Mouse (Mus musculus) splenic B cell, adult 2 months (primary cell): ENCODE measurements around the gene Cln3.

ENCODE experiments used
- DNase-seq: peaks from one replicate; pipeline ENCODE4 v3.0.0-alpha.2; 2011; ENCODE audit warnings: low read depth, low spot score
- H3K27me3 ChIP-seq: 2 replicates; pipeline ENCODE4 v1.6.1; 2012; ENCODE audit warnings: mild to moderate bottlenecking, low read length, moderate library complexity, mixed read lengths; ENCODE audit not compliant: control insufficient read depth, poor library complexity, insufficient read depth, severe bottlenecking
- H3K36me3 ChIP-seq: 2 replicates; pipeline ENCODE4 v1.6.1; 2012; ENCODE audit warnings: mild to moderate bottlenecking, low read length, moderate library complexity, mixed read lengths; ENCODE audit not compliant: control insufficient read depth, poor library complexity, insufficient read depth, severe bottlenecking

Gene Cln3

DNA sequence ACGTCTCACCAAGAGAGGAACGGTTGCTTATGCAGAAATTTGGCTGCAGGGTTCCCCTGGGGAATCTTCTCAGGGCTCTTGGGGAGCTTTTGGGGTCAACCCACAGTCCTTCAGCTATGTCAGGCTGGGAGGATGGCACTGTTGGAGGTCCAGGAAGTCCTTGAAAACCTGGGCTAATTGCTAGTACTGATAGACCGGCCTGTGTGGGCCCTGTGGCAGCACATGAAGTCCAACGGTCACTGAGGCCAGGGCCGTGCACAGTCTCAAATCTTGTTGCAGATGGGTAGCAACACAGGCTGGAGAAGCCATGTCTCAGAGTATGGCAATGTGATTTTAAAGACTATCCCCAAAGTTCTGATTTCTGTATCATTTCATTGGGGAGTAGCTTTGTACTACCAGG, 22.2 kb upstream of the Cln3 start:
- DNase-seq = no peak
- H3K36me3 ChIP-seq = no peaks in the 10 kb centered on the region

DNA sequence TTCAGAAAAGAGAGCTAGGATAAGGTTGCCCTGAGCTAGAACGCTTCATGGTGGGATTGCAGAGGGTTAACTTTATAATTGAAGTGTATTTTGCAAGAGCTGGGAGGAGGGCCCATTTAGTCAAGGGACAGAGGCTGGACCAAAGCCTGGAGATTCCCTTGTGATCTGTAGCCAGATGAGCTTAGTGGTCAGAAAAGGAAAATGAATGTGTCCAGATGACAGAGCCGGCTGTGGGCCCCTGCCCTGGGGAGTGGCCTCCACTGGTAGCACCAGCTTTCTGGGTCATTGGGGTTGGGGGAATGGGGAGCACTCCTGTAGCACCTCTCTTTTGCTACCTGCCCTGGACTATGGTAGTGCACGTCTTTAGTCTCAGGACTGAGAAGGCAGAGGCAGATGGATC, 21.4 kb upstream of the Cln3 start:
- DNase-seq = no peak
- H3K36me3 ChIP-seq = no peaks in the 10 kb centered on the region
- no peaks in the 10 kb centered on the region for H3K27me3 ChIP-seq

More for the DNA sequence above, 22.2 kb upstream of the Cln3 start:
- no peaks in the 10 kb centered on the region for H3K27me3 ChIP-seq

DNA sequence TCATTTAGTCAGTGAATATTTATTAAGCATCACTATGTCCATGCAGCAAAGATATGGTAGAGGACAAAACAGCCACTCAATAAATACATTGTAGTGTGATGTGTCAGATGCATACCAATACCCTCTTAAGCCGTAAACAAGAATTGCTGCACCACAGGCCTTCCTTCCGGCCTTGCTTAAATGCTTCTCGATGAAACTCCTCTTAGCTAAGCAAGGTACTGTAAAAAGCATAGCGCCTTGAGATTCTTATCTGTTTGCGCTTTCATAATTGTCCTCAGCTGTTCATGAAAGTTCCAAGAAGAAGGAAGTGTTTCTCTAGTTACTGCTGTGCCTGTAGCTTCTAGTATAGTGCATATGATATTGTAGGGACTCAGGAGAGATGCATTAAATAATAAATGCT, 21.0 kb upstream of the Cln3 start:
- Histone ChIP-seq H3K36me3 (no peaks in the 10 kb centered on the region), H3K27me3 (no peaks in the 10 kb centered on the region)
- DNase-seq = no peak

DNA sequence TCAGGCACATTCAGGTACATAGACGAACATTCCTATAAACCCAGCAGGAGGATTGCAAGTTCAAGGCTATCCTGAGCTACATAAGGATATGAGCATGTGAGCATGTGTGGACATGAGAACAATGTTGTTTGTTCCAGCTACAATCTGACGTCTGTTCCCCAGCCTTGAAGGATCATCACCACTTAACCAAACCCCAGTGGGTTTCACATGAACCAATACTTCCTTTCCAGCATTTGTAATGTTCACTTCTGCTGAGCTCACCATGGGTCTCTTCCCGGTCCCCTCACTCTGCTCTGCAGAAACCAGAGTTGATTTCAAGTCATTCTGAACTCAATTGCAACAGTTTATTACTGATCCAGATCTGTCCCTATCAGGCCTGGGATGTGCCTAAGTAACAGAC, 17.0 kb upstream of the Cln3 start:
- no peaks in the 10 kb centered on the region for H3K36me3 ChIP-seq
- H3K27me3 ChIP-seq = no peaks in the 10 kb centered on the region
- DNase-seq = no peak

DNA sequence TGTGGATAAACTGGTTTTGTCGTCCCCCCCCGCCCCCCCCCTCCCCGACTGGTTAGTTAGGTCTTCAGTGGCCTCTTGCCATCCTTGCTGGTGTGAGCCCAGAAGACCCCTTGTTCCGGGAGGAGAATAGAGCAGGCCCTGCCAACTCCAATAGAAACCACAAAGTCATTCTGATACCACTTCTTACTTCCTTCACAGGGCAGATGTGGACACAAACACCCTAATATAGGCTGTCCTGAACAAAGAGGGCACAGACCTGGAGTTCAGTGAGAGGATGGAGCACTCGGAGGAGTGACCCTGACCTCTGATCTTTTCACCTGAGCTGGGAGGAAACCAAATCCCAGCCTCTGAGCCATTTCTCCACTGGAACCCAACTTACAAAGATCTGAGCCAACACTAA, 16.3 kb upstream of the Cln3 start:
- Histone ChIP-seq H3K36me3 (no peaks in the 10 kb centered on the region), H3K27me3 (no peaks in the 10 kb centered on the region)
- no peak for DNase-seq

DNA sequence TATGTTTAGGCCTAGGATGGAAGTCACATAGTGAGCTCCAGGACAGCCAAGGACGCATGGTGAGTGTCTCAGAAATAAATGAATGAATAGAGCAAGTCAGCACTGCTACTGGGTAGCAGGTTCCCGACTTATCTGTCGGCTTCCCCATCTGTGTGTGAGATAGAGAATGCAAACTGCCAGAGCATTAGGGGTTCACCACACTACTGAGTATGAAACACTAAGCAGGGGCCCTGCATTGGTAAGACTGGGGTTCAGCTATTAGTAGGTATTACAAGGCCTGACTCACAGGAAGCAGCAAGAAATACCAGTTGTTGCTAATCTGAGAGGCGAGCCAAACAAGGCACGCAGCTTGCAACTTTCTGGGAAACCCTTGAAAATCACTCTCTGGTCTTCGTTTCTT, 13.3 kb upstream of the Cln3 start:
- no peaks in the 10 kb centered on the region for H3K36me3 ChIP-seq
- no peak for DNase-seq
- no peaks in the 10 kb centered on the region for H3K27me3 ChIP-seq

DNA sequence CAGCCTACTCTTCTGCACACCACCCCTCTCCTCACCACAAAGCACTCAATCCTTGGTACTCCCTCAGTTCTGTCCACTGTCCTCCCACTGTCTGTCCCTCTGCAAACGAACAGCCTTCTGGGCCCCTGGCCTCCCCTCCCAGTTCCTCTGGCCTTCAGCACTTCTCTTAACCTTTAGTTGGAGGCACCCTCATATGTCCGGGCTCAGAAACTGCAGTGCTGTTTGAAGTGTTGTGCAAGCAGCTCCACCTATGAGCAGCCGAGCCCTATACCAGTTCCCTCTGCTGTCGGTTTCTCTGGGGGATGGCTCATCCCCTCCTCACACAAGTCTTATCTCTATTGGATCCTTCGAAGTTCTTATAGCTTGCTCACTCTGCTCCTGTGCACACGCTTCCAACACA, 10.8 kb upstream of the Cln3 start:
- Histone ChIP-seq H3K36me3 (no peaks in the 10 kb centered on the region), H3K27me3 (no peaks in the 10 kb centered on the region)
- DNase-seq = no peak

DNA sequence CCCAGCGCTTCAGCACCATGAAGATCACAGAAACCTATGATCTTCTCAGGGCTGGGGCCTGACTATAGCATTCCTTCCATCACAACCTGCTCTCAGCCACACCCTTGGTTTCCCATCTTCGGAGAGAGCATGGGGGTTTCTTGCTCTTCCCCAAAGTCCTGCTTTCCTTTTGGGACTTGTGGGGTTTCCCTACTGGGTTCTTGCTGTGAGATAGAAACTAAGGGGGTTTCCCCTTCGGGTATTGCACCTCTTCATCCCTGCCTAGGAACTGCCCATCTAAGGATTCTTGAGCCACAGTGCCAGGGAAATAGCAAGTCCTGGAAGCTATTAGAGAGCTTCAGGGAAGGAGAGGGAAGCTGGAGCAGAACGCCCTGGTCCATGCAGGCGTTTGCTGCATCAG, 10.3 kb upstream of the Cln3 start:
- Histone ChIP-seq H3K27me3 (no peaks in the 10 kb centered on the region), H3K36me3 (no peaks in the 10 kb centered on the region)
- no peak for DNase-seq

DNA sequence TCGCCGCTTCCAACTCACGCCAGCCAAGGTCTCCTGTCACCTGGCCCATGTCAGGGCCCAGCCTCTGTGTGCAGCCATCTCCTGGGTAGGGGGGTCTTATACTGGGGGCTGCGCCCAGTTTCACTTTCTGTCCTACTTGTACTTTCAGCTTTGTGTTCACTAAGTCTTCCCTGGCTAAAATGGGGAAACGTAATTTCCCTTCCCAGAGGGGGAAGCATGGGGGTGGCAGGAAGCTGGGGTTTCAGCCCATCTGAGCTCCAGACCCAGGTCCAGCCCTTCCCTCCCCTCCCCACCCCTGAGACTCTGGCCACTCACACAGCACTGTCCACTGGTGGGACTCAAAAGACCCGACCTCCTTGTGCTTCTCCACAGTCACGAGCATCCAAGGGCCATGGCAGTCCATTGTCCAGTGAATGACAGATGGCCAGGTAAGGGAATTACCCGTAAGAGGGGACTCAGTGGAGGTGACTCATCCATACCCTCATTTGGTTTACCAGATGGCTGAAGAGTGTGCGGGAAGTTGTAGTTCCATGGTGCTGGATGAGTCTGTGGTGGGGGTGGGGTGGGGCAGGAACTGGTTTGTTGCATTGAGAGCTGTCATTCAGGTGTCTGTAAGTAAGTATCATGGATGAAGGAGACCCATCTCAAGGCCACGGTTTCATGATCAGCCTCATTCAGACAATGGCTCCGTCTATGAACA, 9.4 kb upstream of the Cln3 start, which contains the start of gene Il27:
Gene Il27, minus strand, starts transcription at position 80 of the 700 bp plus-strand sequence.
- no peak for DNase-seq
- H3K27me3 ChIP-seq = no peaks in the 10 kb centered on the region
- no peaks in the 10 kb centered on the region for H3K36me3 ChIP-seq

DNA sequence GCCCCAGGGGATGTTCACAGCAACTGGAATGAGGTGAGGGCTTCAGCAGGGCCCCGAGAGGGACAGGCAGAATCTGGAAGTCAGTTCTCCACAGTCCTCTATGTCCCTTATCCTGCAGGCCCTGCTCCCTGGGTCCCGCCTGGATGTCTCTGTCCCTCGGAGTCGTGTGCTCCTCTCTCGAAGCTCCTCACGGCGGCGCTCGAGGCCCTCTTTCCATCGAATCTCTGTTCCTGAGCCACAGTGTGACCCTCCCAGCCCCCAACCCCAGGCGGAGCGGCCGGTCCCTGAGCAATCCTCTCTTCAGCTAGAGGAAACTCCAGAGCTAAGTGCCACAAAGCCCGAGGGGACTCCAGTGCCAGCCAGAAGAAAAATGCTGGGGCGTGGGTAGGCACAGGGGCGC, 2.2 kb upstream of the Cln3 start:
- no peak for DNase-seq
- H3K36me3 ChIP-seq = no peaks in the 10 kb centered on the region
- no peaks in the 10 kb centered on the region for H3K27me3 ChIP-seq

DNA sequence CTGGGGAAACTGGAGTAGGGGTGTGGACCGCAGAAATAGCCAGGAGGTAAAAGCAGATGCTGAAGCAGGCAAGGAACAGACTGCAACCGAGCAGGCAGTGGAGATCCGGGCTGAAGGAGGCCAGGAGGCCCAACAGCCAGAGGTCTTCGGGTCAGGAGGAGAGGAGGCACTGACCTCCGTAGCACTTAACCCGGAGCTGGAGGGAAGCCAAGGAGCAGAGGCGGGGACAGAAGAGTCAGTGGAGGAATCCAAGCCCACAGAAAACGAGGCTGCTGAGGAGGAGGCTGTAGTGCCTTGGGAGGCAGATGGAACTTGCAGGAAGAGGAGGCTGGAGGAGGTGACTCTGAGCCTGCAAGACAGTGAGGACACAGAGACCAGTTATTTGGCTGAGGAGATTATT, 1.2 kb upstream of the Cln3 start:
- no peaks in the 10 kb centered on the region for H3K36me3 ChIP-seq
- no peaks in the 10 kb centered on the region for H3K27me3 ChIP-seq
- DNase-seq = no peak

DNA sequence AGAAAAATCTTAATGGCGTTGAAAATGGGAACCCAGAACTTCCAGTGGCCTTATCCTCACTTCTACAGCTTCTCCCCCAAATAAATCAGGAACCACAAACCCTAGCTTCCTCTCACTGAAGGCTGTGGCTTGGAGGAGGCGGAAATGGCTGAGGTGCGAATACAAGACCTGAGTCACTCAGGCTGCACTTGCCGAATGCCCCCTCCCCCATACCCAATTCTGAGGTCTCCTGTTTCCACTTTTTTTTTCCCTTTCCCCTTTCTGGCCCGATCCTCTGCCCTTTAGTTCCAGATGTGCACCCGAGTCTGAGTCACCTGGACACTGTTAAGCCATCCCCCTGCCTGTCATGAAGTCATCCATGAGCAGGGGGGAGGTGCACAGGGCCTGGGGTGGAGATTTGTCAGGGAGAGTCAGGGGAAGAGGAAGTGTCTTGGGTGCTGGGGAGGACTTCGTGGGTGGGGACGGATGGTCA, 1.1 kb downstream of the Cln3 start, which contains the start of gene Apobr:
Gene Apobr, plus strand, starts transcription at position 437 of the 472 bp plus-strand sequence.
- DNase-seq = peak; percentile 18
- Histone ChIP-seq H3K27me3 (no peaks in the 10 kb centered on the region), H3K36me3 (peaks cover 4% of the 10 kb centered on the region)

DNA sequence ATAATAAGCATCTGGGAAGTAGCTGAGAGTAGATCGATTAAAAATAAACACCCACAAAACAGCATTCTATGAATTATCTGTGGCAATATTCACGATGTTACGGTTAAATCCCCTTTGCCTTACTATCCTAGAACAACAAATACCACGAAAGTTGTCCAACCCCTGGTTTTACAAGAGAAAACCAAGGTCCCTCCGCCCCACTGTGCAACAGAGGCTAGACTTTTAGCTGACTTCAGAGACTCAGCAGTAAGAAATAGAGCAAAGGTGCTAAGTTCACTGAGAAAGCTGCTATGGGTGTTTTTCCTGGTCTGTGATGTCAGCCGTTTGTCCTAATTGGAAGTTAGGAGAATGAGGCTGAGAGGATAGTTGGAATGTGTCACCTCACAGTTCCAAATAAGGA, 1.9 kb downstream of the Cln3 start:
- DNase-seq = no peak
- Histone ChIP-seq H3K27me3 (no peaks in the 10 kb centered on the region), H3K36me3 (peaks cover 4% of the 10 kb centered on the region)

DNA sequence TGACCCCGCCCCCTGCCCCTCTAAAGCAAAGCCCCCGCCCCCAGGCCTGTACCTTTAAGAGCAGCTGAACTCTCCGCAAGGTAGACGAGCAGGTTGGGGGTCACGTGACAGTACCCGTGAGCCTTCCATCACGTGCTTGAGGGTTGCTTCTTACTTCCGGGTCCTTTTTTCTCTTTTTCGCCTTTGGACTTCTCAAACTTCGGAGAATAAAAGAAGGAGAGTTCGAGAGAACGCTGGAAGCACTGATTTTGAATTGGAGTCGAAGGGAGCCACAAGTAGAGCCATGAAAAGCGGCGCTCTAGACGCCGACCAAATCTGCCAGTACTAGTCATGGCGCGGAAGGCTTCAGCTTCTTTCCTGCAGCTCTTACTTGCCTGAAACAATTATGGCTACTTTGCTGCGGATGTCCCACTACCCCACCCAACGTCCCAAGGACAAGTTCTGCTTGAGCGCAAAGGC, 2.3 kb downstream of the Cln3 start:
- H3K27me3 ChIP-seq = no peaks in the 10 kb centered on the region
- peaks cover 4% of the 10 kb centered on the region for H3K36me3 ChIP-seq
- DNase-seq = peak; percentile 93

DNA sequence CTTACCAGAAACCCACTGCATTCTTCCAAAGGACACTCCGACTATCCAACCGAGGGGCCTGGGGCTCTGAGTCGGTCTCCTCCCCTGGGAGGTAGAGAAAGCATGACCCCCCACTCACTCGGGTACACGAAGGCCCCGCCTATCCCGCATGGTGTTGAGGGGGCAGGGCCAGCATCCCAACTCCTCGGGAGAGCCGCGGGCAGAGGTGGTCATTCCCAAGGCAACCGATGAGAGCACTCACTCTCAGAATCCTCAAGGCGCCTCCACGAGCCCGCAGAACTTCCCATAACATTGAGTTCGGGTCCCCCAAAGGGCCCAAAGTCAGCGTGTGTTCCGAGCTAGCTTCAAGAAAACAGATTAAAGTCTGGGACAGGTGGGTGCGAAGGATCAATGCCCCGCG, 2.9 kb downstream of the Cln3 start:
- no peak for DNase-seq
- peaks cover 4% of the 10 kb centered on the region for H3K36me3 ChIP-seq
- H3K27me3 ChIP-seq = no peaks in the 10 kb centered on the region

DNA sequence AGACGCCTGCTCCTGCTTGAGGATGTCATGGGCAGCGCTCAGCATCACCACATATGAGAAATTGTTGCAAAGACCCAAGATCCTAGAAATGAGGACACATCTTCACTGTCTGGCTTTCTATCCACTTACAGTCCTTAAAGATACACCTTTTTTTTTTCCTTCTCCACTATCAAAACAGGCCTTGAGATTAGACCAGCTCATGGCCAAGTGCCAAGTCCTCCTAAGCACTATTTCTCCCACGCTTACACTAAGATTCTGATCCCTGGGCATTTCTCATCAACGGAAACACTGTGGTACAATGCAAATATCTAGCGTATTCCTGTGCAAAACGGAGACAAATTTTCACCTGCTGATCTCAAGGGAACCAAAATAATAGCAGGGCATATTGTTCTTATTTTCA, 4.0 kb downstream of the Cln3 start:
- no peak for DNase-seq
- no peaks in the 10 kb centered on the region for H3K27me3 ChIP-seq
- H3K36me3 ChIP-seq = peaks cover 4% of the 10 kb centered on the region
